Mouse (Mus musculus) spleen, postnatal 0 days (tissue): ENCODE measurements around the gene Trmt44. TPM values are rescaled to one million over a fixed set of nuclear protein-coding genes. Genes with fewer than 3 reads are reported as not detected.

ENCODE experiments used
- polyA plus RNA-seq: library from polyadenylated mRNA; unstranded; fragments of >200 nt; fragmentation: Nextera tagmentation; extraction: Ambion mirVana; gene quantifications from 2 replicates; pipeline ENCODE4 v1.2.1, GENCODE M21; 2015

The Trmt44 gene
- 3.6 and 4.5 TPM in 2 replicates for polyA plus RNA-seq

DNA sequence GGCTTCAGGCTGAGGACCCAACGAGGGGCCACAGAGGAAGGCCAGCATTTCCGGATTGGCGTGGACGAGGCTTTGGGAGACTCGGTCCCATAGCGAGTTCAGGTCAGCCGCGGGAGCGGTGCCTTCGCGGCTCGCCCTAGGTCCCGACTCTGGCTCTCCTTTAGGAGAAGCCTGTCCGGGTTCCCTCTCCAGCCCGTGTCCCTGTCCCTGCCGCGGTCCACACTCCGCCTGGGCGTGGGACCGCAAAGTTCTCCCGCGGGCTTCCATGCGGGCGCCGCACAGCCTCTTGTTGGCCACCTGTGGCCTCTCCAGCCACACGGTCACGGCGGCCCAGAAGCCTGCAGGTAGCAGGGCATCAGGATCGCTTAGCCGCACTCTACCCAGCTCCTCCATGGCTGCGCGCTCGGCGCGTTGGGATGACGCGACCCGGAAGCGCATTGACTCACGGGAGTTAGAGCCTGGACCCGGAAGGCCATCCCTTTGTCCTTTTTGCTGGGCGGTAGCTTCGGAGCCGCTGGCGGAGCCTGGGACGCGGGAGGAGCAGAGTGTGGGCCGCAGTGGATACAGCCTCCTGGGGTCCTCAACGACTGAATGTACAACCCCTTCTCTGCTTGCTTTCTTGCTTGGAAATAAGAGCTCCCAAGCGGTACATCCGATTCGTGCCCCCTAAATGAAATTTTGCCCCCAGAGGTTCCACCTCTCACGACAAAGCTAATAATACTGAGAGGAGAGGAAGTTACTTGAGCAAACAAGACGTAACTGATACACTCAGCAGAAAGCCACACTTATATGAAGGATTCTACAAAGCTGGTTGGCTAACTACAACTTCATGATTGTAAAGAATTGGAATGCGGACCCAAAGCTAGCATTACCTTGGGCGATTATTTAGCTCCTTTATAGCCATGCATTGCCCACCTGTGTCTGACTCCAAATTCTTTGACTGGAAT, at the start of gene Trmt44:
Gene Trmt44, minus strand, starts transcription at position 418 of the 947 bp plus-strand sequence.

DNA sequence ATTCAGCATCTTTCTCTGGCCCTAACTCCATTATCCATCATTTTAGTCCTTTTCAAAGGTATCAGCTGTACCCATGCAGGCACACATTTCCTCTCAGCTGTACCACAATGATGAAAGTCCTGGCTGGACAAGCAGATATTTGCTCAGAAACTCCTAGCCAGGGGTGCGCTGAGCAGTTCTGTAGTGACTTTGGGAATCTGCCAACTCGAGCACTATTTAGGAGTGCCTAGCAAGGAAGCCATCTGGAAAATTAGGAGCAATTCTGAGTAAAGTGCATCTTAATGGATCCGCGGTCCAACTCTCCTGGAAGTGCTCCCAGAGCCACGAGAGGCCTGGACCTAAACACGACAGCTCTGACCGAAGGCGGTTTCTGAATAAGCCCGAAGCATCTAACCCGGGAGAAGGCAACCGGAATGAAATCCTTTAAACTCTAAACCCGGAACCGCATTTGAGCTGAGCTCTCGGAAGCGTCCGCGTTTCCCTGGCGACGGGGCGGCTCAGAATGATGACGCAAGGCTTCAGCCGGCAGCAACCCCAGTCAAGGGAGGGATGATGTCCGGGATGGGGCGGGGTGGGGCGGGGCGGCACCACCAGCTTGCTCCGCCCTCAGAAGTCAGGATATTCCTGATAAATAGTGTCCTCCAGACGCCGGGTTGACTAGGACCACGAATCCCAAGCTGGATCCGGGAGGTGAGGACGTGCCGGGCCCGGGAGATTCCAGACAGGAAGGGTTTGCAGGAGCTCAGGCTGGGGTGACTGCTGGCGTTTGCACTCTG, 7.8 kb upstream of the Trmt44 start, which contains the start of gene Acox3:
Gene Acox3, plus strand, starts transcription at position 596 of the 776 bp plus-strand sequence.

DNA sequence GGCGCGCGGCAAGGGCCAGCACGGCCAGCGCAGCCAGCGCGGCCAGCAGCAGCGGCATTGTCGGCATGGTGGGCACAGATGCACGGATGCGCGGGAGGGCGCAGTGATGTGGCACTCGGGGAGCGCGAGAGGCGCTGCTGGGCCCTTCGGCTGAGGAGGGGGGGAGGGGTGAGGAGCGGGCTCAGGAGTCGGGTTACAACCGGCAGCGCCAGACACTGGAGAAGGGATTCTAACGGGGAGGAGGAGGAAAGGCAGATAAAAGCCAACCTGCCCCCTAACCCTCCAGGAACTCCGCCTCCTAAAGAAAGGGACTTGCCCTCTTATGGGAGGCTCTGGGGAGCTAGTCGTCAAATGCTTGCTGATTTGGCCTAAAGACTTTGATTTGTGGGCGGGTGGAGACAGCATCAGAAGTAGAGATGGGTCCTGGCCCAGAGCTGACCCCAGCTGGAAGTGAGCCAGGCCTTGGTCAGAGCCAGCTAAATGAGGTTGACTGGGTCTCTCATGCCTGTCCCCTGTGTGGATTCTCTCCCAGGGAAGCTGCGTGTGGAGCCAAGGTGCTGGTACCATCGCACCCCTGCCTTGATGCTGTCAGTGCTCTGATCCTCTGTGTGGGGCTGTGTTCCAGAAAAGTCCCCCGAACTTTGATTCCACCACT, 49.3 kb downstream of the Trmt44 start, which contains the start of gene Cpz:
Gene Cpz, minus strand, starts transcription at position 230 of the 655 bp plus-strand sequence.

Other genes with a start within 250 kb of the Trmt44 start
- not detected in 2 replicates for gene Hmx1, start 186.0 kb downstream of the Trmt44 start, polyA plus RNA-seq
- 2.0 and 3.3 TPM in 2 replicates for gene Cpz, start 49.4 kb downstream of the Trmt44 start, polyA plus RNA-seq
- gene Acox3, start 8.0 kb upstream of the Trmt44 start, polyA plus RNA-seq: 8.4 and 11.1 TPM in 2 replicates
- gene Htra3, start 104.7 kb upstream of the Trmt44 start, polyA plus RNA-seq: 20.8 and 29.6 TPM in 2 replicates
- gene Sh3tc1, start 164.9 kb upstream of the Trmt44 start, polyA plus RNA-seq: 3.1 and 4.6 TPM in 2 replicates
- gene Ablim2, start 182.8 kb upstream of the Trmt44 start, polyA plus RNA-seq: 0.40 and 0.43 TPM in 2 replicates